Comparison of ENCODE assay signal across 9 mouse cellular contexts in genomic region chr2:70559520-70559919, GRCm38 (mm10). TPM values are rescaled to one million over a fixed set of nuclear protein-coding genes. Genes with fewer than 3 reads are reported as not detected.
A peak's percentile ranks its signal among the peaks of the same experiment; 100 is the strongest.
DNase-seq lines count a peak whose midpoint lies in the region; ATAC-seq and TF ChIP-seq lines count a peak whose summit lies in the region.
"Had no signal": no experiment of that assay in that cellular context is flagged by ENCODE, and none has a peak within 500 bp of the region (broad histone marks: within the 10 kb centered on the region; RNA-seq: fewer than 3 reads in every experiment).

No protein-coding gene starts in this region.

- DNase-seq in kidney, adult 11 months, result peak; percentile 24
- DNase-seq in adrenal gland, postnatal 36 days, result peak; percentile 80 to 83
- DNase-seq in heart, postnatal 4 days, result peak; percentile 80
- DNase-seq in lung, adult 18-20 months, result peak; percentile 62
- peak; percentile 94 for DNase-seq in thymus, postnatal 4 days
- DNase-seq in left cerebral cortex, adult 2 months (ENCODE audit: extremely low spot score in 1 of 2, low spot score in 2 of 2), result no peak

- peaks cover 62% of the 10 kb centered on the region for H3K27me3 ChIP-seq in kidney, embryonic 16.5 days (ENCODE audit: insufficient read depth, low read length)
- H3K27me3 ChIP-seq in neural tube, embryonic 14.5 days (ENCODE audit: control insufficient read depth, insufficient read depth, low read length), result peaks cover 14% of the 10 kb centered on the region

- no peak overlapping the region for H3K9ac ChIP-seq in kidney, embryonic 16.5 days (replicated peaks; ENCODE audit: low read length)
- H3K9ac ChIP-seq in neural tube, embryonic 14.5 days (replicated peaks; ENCODE audit: low read depth, low read length), result no peak overlapping the region; the same call in 1 of the 2 replicates
- H3K9ac ChIP-seq: liver, embryonic 15.5 days had no signal

- intact Hi-C loops in left cerebral cortex, adult 2 months (cut with DNase I), result loop anchor here (2.0 to 10.0 kb wide), 3 partner anchors 333 to 925 kb away; partner anchors contain the start of gene Myo3b

- H3K4me1 ChIP-seq in kidney, embryonic 16.5 days (ENCODE audit: insufficient read depth, low read length), result peaks cover 35% of the 10 kb centered on the region
- peaks cover 8% of the 10 kb centered on the region; the same call in 1 of the 2 replicates for H3K4me1 ChIP-seq in neural tube, embryonic 14.5 days (ENCODE audit: control insufficient read depth, insufficient read depth, low read length)
- H3K4me1 ChIP-seq: liver, embryonic 15.5 days had no signal

- 2% methylated on average over 13 of the region's 13 CpGs for whole genome bisulfite sequencing in kidney, embryonic 16.5 days
- 2% methylated on average over 13 of the region's 13 CpGs for WGBS in neural tube, embryonic 14.5 days

- TF ChIP-seq CTCF in left cerebral cortex, adult 2 months (IDR thresholded peaks at IDR 0.05), result no peak

- no peak overlapping the region for H3K4me3 ChIP-seq in kidney, embryonic 16.5 days (ENCODE audit: low read length)
- H3K4me3 ChIP-seq in neural tube, embryonic 14.5 days (ENCODE audit: low read depth, low read length), result peak overlapping the region; percentile 21
- no peak overlapping the region for H3K4me3 ChIP-seq in left cerebral cortex, adult 2 months
- H3K4me3 ChIP-seq: liver, embryonic 15.5 days had no signal

- no peak overlapping the region for H3K4me2 ChIP-seq in kidney, embryonic 16.5 days (replicated peaks; ENCODE audit: low read depth, low read length)
- peak overlapping the region; percentile 67 for H3K4me2 ChIP-seq in neural tube, embryonic 14.5 days (ENCODE audit: low read depth, low read length)
- H3K4me2 ChIP-seq: liver, embryonic 15.5 days had no signal

- H3K9me3 ChIP-seq in kidney, embryonic 16.5 days (ENCODE audit: low read length), result no peaks in the 10 kb centered on the region
- H3K9me3 ChIP-seq in neural tube, embryonic 14.5 days (ENCODE audit: control insufficient read depth, low read length), result no peaks in the 10 kb centered on the region
- H3K9me3 ChIP-seq: liver, embryonic 15.5 days had no signal

- no peaks in the 10 kb centered on the region for H3K36me3 ChIP-seq in kidney, embryonic 16.5 days (ENCODE audit: insufficient read depth, low read length)
- no peaks in the 10 kb centered on the region for H3K36me3 ChIP-seq in neural tube, embryonic 14.5 days (ENCODE audit: control insufficient read depth, insufficient read depth, low read length)
- H3K36me3 ChIP-seq: liver, embryonic 15.5 days had no signal

- no peak overlapping the region for H3K27ac ChIP-seq in kidney, embryonic 16.5 days (ENCODE audit: low read length)
- H3K27ac ChIP-seq in neural tube, embryonic 14.5 days (ENCODE audit: low read depth, low read length), result peak overlapping the region; percentile 66
- H3K27ac ChIP-seq in left cerebral cortex, adult 2 months, result no peak overlapping the region
- H3K27ac ChIP-seq: liver, embryonic 15.5 days had no signal

- no peak for ATAC-seq in kidney, embryonic 16.5 days (ENCODE audit: low FRiP score, low TSS enrichment)
- no peak for ATAC-seq in neural tube, embryonic 14.5 days (ENCODE audit: low read depth)

RNA-seq across cellular contexts. Expression of gene Gad1, which starts 6.6 kb away (rescaled TPM):
- polyA plus RNA-seq in kidney, embryonic 16.5 days (2015; fragmentation: Nextera tagmentation; extraction: Ambion mirVana), result 0.11 and 0.28 TPM in 2 replicates
- total RNA-seq in adrenal gland, postnatal 36 days (2021), result 1 to 10 TPM; 3.0 to 3.5 TPM
- under 1 TPM; 0.07 to 0.19 TPM for total RNA-seq in heart, postnatal 4 days (2021)
- 84.1 and 119 TPM in 2 replicates for polyA plus RNA-seq in neural tube, embryonic 14.5 days (2014; fragmentation: Nextera tagmentation; extraction: Ambion mirVana)
- 100 to 1,000 TPM; 374 to 427 TPM for total RNA-seq in left cerebral cortex, adult 2 months (2021)

RNA-seq across cellular contexts. Expression of gene Erich2, which starts 50.9 kb away (rescaled TPM):
- 2.6 and 2.7 TPM in 2 replicates for polyA plus RNA-seq in kidney, embryonic 16.5 days (2015; fragmentation: Nextera tagmentation; extraction: Ambion mirVana)
- total RNA-seq in adrenal gland, postnatal 36 days (2021), result under 1 TPM in 1 of 2 experiments, not detected in 1; 0.26 TPM
- total RNA-seq in heart, postnatal 4 days (2021), result under 1 TPM; 0.27 to 0.38 TPM
- polyA plus RNA-seq in neural tube, embryonic 14.5 days (2014; fragmentation: Nextera tagmentation; extraction: Ambion mirVana), result 1.0 and 1.2 TPM in 2 replicates
- total RNA-seq in left cerebral cortex, adult 2 months (2021), result under 1 TPM in 1 of 2 experiments, not detected in 1; 0.38 TPM
- polyA plus RNA-seq: liver, embryonic 15.5 days had no signal

Comparison
In these comparisons a context has a peak if more than half of its experiments do, and no peak if none do; other contexts are left out.
1. DNase-seq: peak in kidney, adult 11 months (single experiment), adrenal gland, postnatal 36 days (2 of 2), heart, postnatal 4 days (single experiment), lung, adult 18-20 months (2 of 2) and thymus, postnatal 4 days (single experiment); none in left cerebral cortex, adult 2 months (0 of 2).
2. RNA of gene Gad1, which starts 6.6 kb away (total RNA-seq): 374 to 427 TPM in left cerebral cortex, adult 2 months; 3.0 to 3.5 TPM in adrenal gland, postnatal 36 days and 0.07 to 0.19 TPM in heart, postnatal 4 days; every median in the first group is over 10 times any median in the second.